Mouse (Mus musculus) spleen, adult 18-20 months (tissue): Measurements from ENCODE around the gene Cebpb.

Experiments used
- DNase-seq, 2 experiments: peaks; one replicate each; pipeline ENCODE4 v3.0.0; 2022; ENCODE audit warnings: mixed read lengths in 2 of 2

Cebpb gene

DNA sequence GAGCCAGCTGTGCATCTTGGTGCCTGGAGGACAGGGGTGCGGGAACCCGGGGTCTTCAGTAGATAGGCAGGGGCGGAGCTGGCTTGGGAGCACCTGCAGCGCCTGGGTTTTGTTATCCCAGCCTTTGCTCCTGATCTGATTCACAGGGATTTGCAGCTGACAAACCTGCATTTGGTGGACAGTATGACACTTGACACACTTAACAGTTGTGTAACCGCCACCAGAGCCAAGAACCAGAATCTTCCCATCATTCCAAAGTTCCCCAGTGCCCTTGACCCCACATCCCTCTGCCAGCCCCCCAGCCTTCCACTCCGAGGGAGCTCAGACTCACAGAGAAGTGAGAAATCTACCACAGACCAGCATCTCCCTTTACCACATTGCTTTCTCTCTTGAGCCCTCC is 33.8 kb downstream of the Cebpb start:
- no peak for DNase-seq

DNA sequence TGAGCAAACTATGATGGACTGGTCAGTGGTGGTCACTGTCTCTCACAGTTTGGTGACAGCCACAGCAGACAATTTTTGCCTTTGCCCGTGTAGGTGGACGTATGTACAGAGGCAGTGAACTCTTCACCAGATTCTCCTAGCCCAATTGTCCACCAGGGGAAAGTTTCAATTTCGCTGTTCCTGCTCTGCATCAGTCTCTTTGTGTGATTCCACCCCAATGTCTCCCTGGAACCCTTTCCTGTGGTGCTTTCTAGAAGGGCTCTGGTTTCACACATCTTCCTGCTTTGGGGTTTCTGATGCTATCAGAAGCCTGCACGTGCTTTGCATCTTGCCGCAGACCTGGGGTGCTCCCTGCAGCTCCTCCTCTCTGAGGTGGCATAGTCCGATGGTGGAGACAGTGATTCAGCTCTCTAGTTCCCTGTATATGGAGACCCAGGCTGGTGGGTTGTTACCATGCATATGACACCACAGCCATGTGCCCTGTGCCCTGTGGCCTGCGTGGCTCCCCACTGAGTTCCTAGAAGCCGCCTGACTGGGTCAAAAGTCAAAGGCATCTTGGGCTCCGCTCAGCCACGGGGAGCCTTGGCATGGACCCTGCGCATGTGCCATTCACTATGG is 35.0 kb downstream of the Cebpb start:
- DNase-seq, result no peak

- no peak for DNase-seq
Measured at GRCm38 (mm10) chr2:167725879-167726278, 37.2 kb downstream of the Cebpb start.

GRCm38 (mm10) chr2:167727161-167727560 is 38.4 kb downstream of the Cebpb start:
- no peak for DNase-seq

DNA sequence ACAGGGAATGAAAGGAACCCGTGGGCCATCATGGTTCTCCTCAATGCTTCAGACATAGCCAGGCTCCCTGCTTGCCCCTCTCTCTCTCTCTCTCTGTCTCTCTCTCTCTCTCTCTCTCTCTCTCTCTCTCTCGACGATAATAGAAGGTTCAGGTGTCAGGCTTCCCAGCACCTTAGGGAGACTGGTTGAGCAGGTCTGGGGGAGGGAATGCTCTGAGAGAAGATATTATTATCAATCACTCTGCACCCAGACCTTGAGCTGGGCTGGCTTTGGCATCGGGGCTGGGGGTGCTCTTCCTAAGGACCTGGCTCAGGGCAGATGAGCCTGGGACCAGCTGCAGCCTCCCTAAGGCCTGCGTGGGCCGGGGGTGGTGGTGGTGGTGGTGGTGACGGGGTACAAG is 41.3 kb downstream of the Cebpb start:
- DNase-seq, result no peak

GRCm38 (mm10) chr2:167731149-167731548 is 42.4 kb downstream of the Cebpb start:
- no peak for DNase-seq

DNA sequence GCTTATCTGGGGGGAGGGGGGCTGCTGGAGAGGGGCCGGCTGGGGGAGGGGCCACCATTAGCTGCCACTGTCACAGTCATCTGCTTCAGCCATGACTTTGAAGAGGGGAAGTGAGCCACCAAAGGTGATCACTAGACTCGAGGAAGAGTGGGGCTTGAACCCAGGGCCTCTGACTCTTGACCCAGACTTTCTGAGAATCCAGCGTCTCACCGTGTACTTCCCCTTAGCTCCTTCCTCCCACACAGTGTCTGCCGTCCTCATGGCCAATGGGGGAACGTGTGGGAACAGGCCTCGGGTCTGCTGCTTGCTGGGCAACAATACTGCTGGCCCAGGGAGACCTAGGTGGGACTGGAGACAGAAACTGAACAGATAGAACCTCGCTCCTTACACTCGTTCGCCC is 46.1 kb downstream of the Cebpb start:
- DNase-seq, result no peak

GRCm38 (mm10) chr2:167739030-167739429 is 50.3 kb downstream of the Cebpb start:
- no peak for DNase-seq
